Mouse (Mus musculus) embryonic facial prominence, embryonic 12.5 days (tissue): ENCODE data around the gene Thbs4. TPM values are rescaled to one million over a fixed set of nuclear protein-coding genes. Genes with fewer than 3 reads are reported as not detected.

Source experiments
- polyA plus RNA-seq: library from polyadenylated mRNA; unstranded; fragments of >200 nt; fragmentation: Nextera tagmentation; extraction: Ambion mirVana; gene quantifications from 2 replicates; pipeline ENCODE4 v1.2.1, GENCODE M21; 2016

Gene Thbs4
- polyA plus RNA-seq, 1 experiment from 2014 or later, result 14.5 TPM

Other genes with a start within 250 kb of the Thbs4 start
- not detected in 2 replicates for gene Spz1, start 218.6 kb downstream of the Thbs4 start, polyA plus RNA-seq
- gene Serinc5, start 183.7 kb downstream of the Thbs4 start, polyA plus RNA-seq, result 12.0 and 12.4 TPM in 2 replicates
- gene Mtx3, start 49.9 kb upstream of the Thbs4 start, polyA plus RNA-seq, result 5.1 and 5.4 TPM in 2 replicates